9 mouse cellular contexts compared by ENCODE assay signal in genomic region chr6:16668004-16668403, GRCm38 (mm10).
DNase-seq lines count a peak whose midpoint lies in the region; ATAC-seq and TF ChIP-seq lines count a peak whose summit lies in the region.
"Had no signal": no experiment of that assay in that cellular context is flagged by ENCODE, and none has a peak within 500 bp of the region (broad histone marks: within the 10 kb centered on the region; RNA-seq: fewer than 3 reads in every experiment).

No protein-coding gene starts in this region.

- no peak for DNase-seq in heart, postnatal 0 days (ENCODE audit: low spot score)
- DNase-seq in heart, adult 2 months, result no peak
- peak; percentile 18 for DNase-seq in brain, adult 2 months (ENCODE audit: low read depth, low spot score)
- DNase-seq in hindbrain, embryonic 14.5 days (ENCODE audit: low spot score), result no peak
- DNase-seq in layer of hippocampus, adult 9-10 months (ENCODE audit: low spot score), result no peak
- DNase-seq in right cerebral cortex, postnatal 10 days (ENCODE audit: low spot score in 2 of 2), result no peak
- DNase-seq in right cerebral cortex, postnatal 36 days (ENCODE audit: low spot score in 2 of 2), result no peak

- H3K4me1 ChIP-seq in heart, postnatal 0 days (ENCODE audit: control insufficient read depth, insufficient read depth), result no peaks in the 10 kb centered on the region
- no peaks in the 10 kb centered on the region for H3K4me1 ChIP-seq in heart, adult 2 months (ENCODE audit: control insufficient read depth, insufficient read depth, low read length)
- no peaks in the 10 kb centered on the region for H3K4me1 ChIP-seq in hindbrain, embryonic 14.5 days (replicated peaks; ENCODE audit: control insufficient read depth, insufficient read depth, low read length)
- H3K4me1 ChIP-seq in midbrain, embryonic 13.5 days (replicated peaks), result peaks cover 5% of the 10 kb centered on the region; the same call in 1 of the 2 replicates

- no peaks in the 10 kb centered on the region for H3K36me3 ChIP-seq in heart, postnatal 0 days (replicated peaks; ENCODE audit: control insufficient read depth, insufficient read depth, low read length)
- no peaks in the 10 kb centered on the region for H3K36me3 ChIP-seq in heart, adult 2 months (ENCODE audit: control insufficient read depth, insufficient read depth, low read length)
- H3K36me3 ChIP-seq in hindbrain, embryonic 14.5 days (replicated peaks; ENCODE audit: control insufficient read depth, insufficient read depth), result no peaks in the 10 kb centered on the region
- H3K36me3 ChIP-seq in midbrain, embryonic 13.5 days, result no peaks in the 10 kb centered on the region
- H3K36me3 ChIP-seq: limb, embryonic 12.5 days had no signal

- no peak overlapping the region for H3K4me2 ChIP-seq in heart, postnatal 0 days (ENCODE audit: low read depth, low read length)
- H3K4me2 ChIP-seq in hindbrain, embryonic 14.5 days (replicated peaks), result no peak overlapping the region
- no peak overlapping the region for H3K4me2 ChIP-seq in midbrain, embryonic 13.5 days (replicated peaks)
- H3K4me2 ChIP-seq: limb, embryonic 12.5 days had no signal

- no peak for TF ChIP-seq POLR2A in heart, adult 2 months (IDR thresholded peaks at IDR 0.05; ENCODE audit: insufficient read depth, low read depth, low read length)

- H3K9ac ChIP-seq in heart, postnatal 0 days (replicated peaks; ENCODE audit: low read depth, low read length), result no peak overlapping the region
- H3K9ac ChIP-seq in heart, adult 2 months (ENCODE audit: low read depth, low read length), result no peak overlapping the region
- H3K9ac ChIP-seq in hindbrain, embryonic 14.5 days, result no peak overlapping the region
- no peak overlapping the region for H3K9ac ChIP-seq in midbrain, embryonic 13.5 days (replicated peaks)
- H3K9ac ChIP-seq: limb, embryonic 12.5 days had no signal

- peaks cover 3% of the 10 kb centered on the region; the same call in 1 of the 2 replicates for H3K9me3 ChIP-seq in heart, postnatal 0 days (replicated peaks; ENCODE audit: control insufficient read depth, low read length)
- peaks cover 12% of the 10 kb centered on the region for H3K9me3 ChIP-seq in hindbrain, embryonic 14.5 days (ENCODE audit: control insufficient read depth, low read length)
- H3K9me3 ChIP-seq in midbrain, embryonic 13.5 days, result no peaks in the 10 kb centered on the region

- intact Hi-C loops in heart, adult 2 months (cut with DNase I), result no loop called here

- no peak for TF ChIP-seq EP300 in heart, postnatal 0 days (IDR thresholded peaks at IDR 0.05; ENCODE audit: low read depth)
- no peak for TF ChIP-seq EP300 in heart, adult 2 months (IDR thresholded peaks at IDR 0.05; ENCODE audit: insufficient read depth, low read depth, low read length)

- no peaks in the 10 kb centered on the region for H3K79me2 ChIP-seq in heart, adult 2 months (replicated peaks; ENCODE audit: control insufficient read depth, insufficient read depth, low read length)

- no peak for ATAC-seq in heart, postnatal 0 days (ENCODE audit: insufficient read depth, low read depth)
- ATAC-seq in hindbrain, embryonic 14.5 days (ENCODE audit: low FRiP score), result peak; percentile 80
- ATAC-seq in midbrain, embryonic 13.5 days, result peak; percentile 83

- 3% methylated on average over 2 of the region's 2 CpGs for WGBS in heart, postnatal 0 days
- WGBS in heart, adult 2 months, result 3% methylated on average over 2 of the region's 2 CpGs
- 4% methylated on average over 2 of the region's 2 CpGs for WGBS in hindbrain, embryonic 14.5 days
- 0% methylated on average over 2 of the region's 2 CpGs for whole genome bisulfite sequencing in midbrain, embryonic 13.5 days

- H3K4me3 ChIP-seq in heart, postnatal 0 days (ENCODE audit: low read depth, low read length), result no peak overlapping the region
- H3K4me3 ChIP-seq in heart, adult 2 months, result no peak overlapping the region
- no peak overlapping the region for H3K4me3 ChIP-seq in hindbrain, embryonic 14.5 days (replicated peaks; ENCODE audit: low read length)
- H3K4me3 ChIP-seq in midbrain, embryonic 13.5 days (replicated peaks), result no peak overlapping the region
- H3K4me3 ChIP-seq: limb, embryonic 12.5 days had no signal

- peak; percentile 22; the same call in 1 of the 2 replicates for TF ChIP-seq CTCF in heart, postnatal 0 days (IDR thresholded peaks at IDR 0.05; ENCODE audit: low read depth)
- TF ChIP-seq CTCF in heart, adult 2 months (IDR thresholded peaks at IDR 0.05), result no peak

- H3K27ac ChIP-seq in heart, postnatal 0 days (ENCODE audit: low read depth), result no peak overlapping the region
- H3K27ac ChIP-seq in heart, adult 2 months, result no peak overlapping the region
- H3K27ac ChIP-seq in hindbrain, embryonic 14.5 days, result no peak overlapping the region
- H3K27ac ChIP-seq in midbrain, embryonic 13.5 days, result no peak overlapping the region
- H3K27ac ChIP-seq: limb, embryonic 12.5 days had no signal

- no peaks in the 10 kb centered on the region for H3K27me3 ChIP-seq in heart, postnatal 0 days (ENCODE audit: control insufficient read depth, insufficient read depth, low read length)
- no peaks in the 10 kb centered on the region for H3K27me3 ChIP-seq in heart, adult 2 months (ENCODE audit: control insufficient read depth, insufficient read depth, low read length)
- no peaks in the 10 kb centered on the region for H3K27me3 ChIP-seq in hindbrain, embryonic 14.5 days (ENCODE audit: control insufficient read depth, insufficient read depth, low read length)
- no peaks in the 10 kb centered on the region for H3K27me3 ChIP-seq in midbrain, embryonic 13.5 days
- H3K27me3 ChIP-seq: limb, embryonic 12.5 days had no signal
